Mouse (Mus musculus): ENCODE measurements around the gene Nid2.

DNA sequence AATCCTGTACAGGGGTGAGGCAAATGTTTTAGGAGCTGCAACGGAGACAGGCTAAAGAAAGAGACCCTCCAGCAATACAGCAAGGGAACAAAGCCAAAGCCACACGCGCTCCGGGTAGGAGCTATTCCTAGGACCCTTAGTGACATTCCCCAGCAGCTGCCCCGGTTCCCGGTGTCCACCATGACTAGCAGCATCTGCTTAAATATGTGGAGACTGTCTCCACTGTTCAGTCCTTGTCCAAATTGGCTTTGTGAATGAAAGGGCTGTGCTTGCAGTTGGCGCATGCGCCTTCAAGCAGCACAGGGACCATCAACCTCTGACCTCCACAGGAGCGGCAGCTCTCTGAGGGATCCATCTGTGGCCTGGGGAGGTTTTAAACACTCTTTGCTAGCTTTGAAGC, 41.9 kb upstream of the Nid2 start:
- TF ChIP-seq CTCF (IDR thresholded peaks at IDR 0.05; ENCODE audit: extremely low read depth, insufficient read length, insufficient replicate concordance, low read depth, low read length): no peak
- no peak for TF ChIP-seq POLR2A (IDR thresholded peaks at IDR 0.05; ENCODE audit: low read depth, low read length)

Measured in small intestine, adult 2 months (tissue).